Mouse (Mus musculus) limb, embryonic 14.5 days (tissue): ENCODE data around the gene Agap1. TPM values are rescaled to one million over a fixed set of nuclear protein-coding genes. Genes with fewer than 3 reads are reported as not detected.

Source experiments
- ATAC-seq: fragments of 200-750 bp; cut with Nextera tagmentation; 2 replicates; pipeline ENCODE4 v1.8.0; 2017; ENCODE audit warnings: low read depth, moderate number of reproducible peaks, moderate TSS enrichment; ENCODE audit not compliant: low FRiP score
- DNase-seq: peaks from one replicate; pipeline ENCODE4 v3.0.0-alpha.2; 2015; ENCODE audit warnings: low spot score
- H3K27ac ChIP-seq: fragments of 300-500 bp; sonication (generic); replicated peaks from 2 replicates; pipeline ENCODE4 v1.5.1; 2014; ENCODE audit warnings: low read depth, mild to moderate bottlenecking, low read length, moderate library complexity, mixed read lengths
- H3K27me3 ChIP-seq: fragments of 300-500 bp; sonication (generic); 2 replicates; pipeline ENCODE4 v1.6.1; 2014; ENCODE audit warnings: low read length, mixed read lengths; ENCODE audit not compliant: control insufficient read depth, insufficient read depth
- H3K36me3 ChIP-seq: fragments of 300-500 bp; sonication (generic); 2 replicates; pipeline ENCODE4 v1.6.1; 2014; ENCODE audit warnings: mild to moderate bottlenecking, low read length, moderate library complexity, mixed read lengths; ENCODE audit not compliant: control insufficient read depth, insufficient read depth
- H3K4me1 ChIP-seq: fragments of 300-500 bp; sonication (generic); 2 replicates; pipeline ENCODE4 v1.6.1; 2014; ENCODE audit warnings: antibody characterized with exemption, low read length, mixed read lengths; ENCODE audit not compliant: control insufficient read depth, insufficient read depth
- H3K4me2 ChIP-seq: fragments of 300-500 bp; sonication (generic); replicated peaks from 2 replicates; pipeline ENCODE4 v1.6.1; 2014; ENCODE audit warnings: low read depth, mild to moderate bottlenecking, low read length, moderate library complexity; ENCODE audit not compliant: severe bottlenecking
- H3K4me3 ChIP-seq: fragments of 300-500 bp; sonication (generic); replicated peaks from 2 replicates; pipeline ENCODE4 v1.5.1; 2014; ENCODE audit warnings: low read length
- H3K9ac ChIP-seq: fragments of 300-500 bp; sonication (generic); 2 replicates; pipeline ENCODE4 v1.6.1; 2014; ENCODE audit warnings: mild to moderate bottlenecking, low read depth, low read length, moderate library complexity; ENCODE audit not compliant: severe bottlenecking
- H3K9me3 ChIP-seq: fragments of 300-500 bp; sonication (generic); 2 replicates; pipeline ENCODE4 v1.6.1; 2016; ENCODE audit warnings: low read length; ENCODE audit not compliant: control insufficient read depth
- POLR2A ChIP-seq: fragments of 200-500 bp; IDR thresholded peaks from 2 replicates; pipeline ENCODE4 v1.8.0; 2012; ENCODE audit warnings: inconsistent platforms, mild to moderate bottlenecking, moderate library complexity, borderline replicate concordance; ENCODE audit not compliant: insufficient read depth, insufficient read length; ENCODE audit errors: extremely low read depth
- WGBS: fragments of 180-500 bp; shearing (Covaris S2); extraction: QIAGEN DNeasy Blood & Tissue Kit; methylation state at CpG from one replicate; pipeline ENCODE4 v1.1.7; 2014; 5-methylcytosine and 5-hydroxymethylcytosine counted together
- polyA plus RNA-seq, 2 experiments: library from polyadenylated mRNA; depleted of rRNA in 1 of 2; stranded (reverse) in 1 of 2; unstranded in 1 of 2; fragments of >200 nt; fragmentation: Nextera tagmentation in 1 of 2; extraction: Ambion mirVana in 1 of 2; gene quantifications; 2 replicates each; pipeline versions ENCODE4 v1.2.1 to v1.2.3; 2012 to 2014

The Agap1 gene
- polyA plus RNA-seq, 2 experiments, result 16.2 to 19.5 TPM

- Histone ChIP-seq H3K27me3 (no peaks in the 10 kb centered on the region), H3K27ac (no peak overlapping the region), H3K9me3 (peaks cover 10% of the 10 kb centered on the region; the same call in 1 of the 2 replicates), H3K4me2 (no peak overlapping the region), H3K4me1 (no peaks in the 10 kb centered on the region), H3K4me3 (no peak overlapping the region), H3K9ac (no peak overlapping the region), H3K36me3 (no peaks in the 10 kb centered on the region)
- no peak for ATAC-seq
- no peak for TF ChIP-seq POLR2A
- WGBS, result 76% methylated on average over 11 of the region's 11 CpGs
- DNase-seq, result no peak
Observed at GRCm38 (mm10) chr1:89429946-89430640, 24.5 kb upstream of the Agap1 start.

- DNase-seq (no peak), ATAC-seq (no peak)
- Histone ChIP-seq H3K4me1 (peaks cover 11% of the 10 kb centered on the region; the same call in 1 of the 2 replicates), H3K27me3 (no peaks in the 10 kb centered on the region), H3K27ac (no peak overlapping the region), H3K4me3 (no peak overlapping the region), H3K4me2 (no peak overlapping the region), H3K9ac (no peak overlapping the region), H3K36me3 (no peaks in the 10 kb centered on the region), H3K9me3 (no peaks in the 10 kb centered on the region)
- 63% methylated on average over 6 of the region's 6 CpGs for WGBS
- TF ChIP-seq POLR2A, result no peak
Observed at GRCm38 (mm10) chr1:89439351-89439750, 15.3 kb upstream of the Agap1 start.

GRCm38 (mm10) chr1:89441236-89441897, 13.2 kb upstream of the Agap1 start:
- H3K27ac ChIP-seq, result no peak overlapping the region
- 25% methylated on average over 5 of the region's 5 CpGs for WGBS
- H3K4me1 ChIP-seq, result peaks cover 11% of the 10 kb centered on the region; the same call in 1 of the 2 replicates
- no peak overlapping the region for H3K9ac ChIP-seq
- no peak for ATAC-seq
- no peak for TF ChIP-seq POLR2A
- H3K9me3 ChIP-seq, result no peaks in the 10 kb centered on the region
- no peak overlapping the region for H3K4me2 ChIP-seq
- DNase-seq, result no peak
- no peak overlapping the region for H3K4me3 ChIP-seq
- no peaks in the 10 kb centered on the region for H3K27me3 ChIP-seq
- H3K36me3 ChIP-seq, result no peaks in the 10 kb centered on the region

- Histone ChIP-seq H3K4me2 (no peak overlapping the region), H3K9me3 (no peaks in the 10 kb centered on the region), H3K4me1 (peaks cover 11% of the 10 kb centered on the region; the same call in 1 of the 2 replicates), H3K4me3 (no peak overlapping the region), H3K9ac (no peak overlapping the region), H3K27me3 (no peaks in the 10 kb centered on the region), H3K36me3 (no peaks in the 10 kb centered on the region), H3K27ac (no peak overlapping the region)
- 70% methylated on average over 9 of the region's 9 CpGs for WGBS
- TF ChIP-seq POLR2A, result no peak
- DNase-seq (no peak), ATAC-seq (no peak)
Observed at GRCm38 (mm10) chr1:89443512-89443911, 11.1 kb upstream of the Agap1 start.

GRCm38 (mm10) chr1:89444014-89444413, 10.6 kb upstream of the Agap1 start:
- WGBS, result 80% methylated on average over 3 of the region's 3 CpGs
- DNase-seq (no peak), ATAC-seq (no peak)

More at GRCm38 (mm10) chr1:89444014-89444413, 10.6 kb upstream of the Agap1 start:
- Histone ChIP-seq H3K36me3 (no peaks in the 10 kb centered on the region), H3K9me3 (no peaks in the 10 kb centered on the region), H3K4me3 (no peak overlapping the region), H3K27me3 (no peaks in the 10 kb centered on the region), H3K4me2 (no peak overlapping the region), H3K4me1 (peaks cover 11% of the 10 kb centered on the region; the same call in 1 of the 2 replicates), H3K9ac (no peak overlapping the region), H3K27ac (no peak overlapping the region)
- TF ChIP-seq POLR2A, result no peak
